Mouse (Mus musculus) cerebellum, postnatal 36 days (tissue): ENCODE measurements around the gene Slco4c1.
A peak's percentile ranks its signal among the peaks of the same experiment; 100 is the strongest.

Source experiments
- DNase-seq, 2 experiments: peaks; one replicate each; pipeline ENCODE4 v3.0.0; 2021 to 2022; ENCODE audit warnings: mixed read lengths in 2 of 2

Gene Slco4c1

DNA sequence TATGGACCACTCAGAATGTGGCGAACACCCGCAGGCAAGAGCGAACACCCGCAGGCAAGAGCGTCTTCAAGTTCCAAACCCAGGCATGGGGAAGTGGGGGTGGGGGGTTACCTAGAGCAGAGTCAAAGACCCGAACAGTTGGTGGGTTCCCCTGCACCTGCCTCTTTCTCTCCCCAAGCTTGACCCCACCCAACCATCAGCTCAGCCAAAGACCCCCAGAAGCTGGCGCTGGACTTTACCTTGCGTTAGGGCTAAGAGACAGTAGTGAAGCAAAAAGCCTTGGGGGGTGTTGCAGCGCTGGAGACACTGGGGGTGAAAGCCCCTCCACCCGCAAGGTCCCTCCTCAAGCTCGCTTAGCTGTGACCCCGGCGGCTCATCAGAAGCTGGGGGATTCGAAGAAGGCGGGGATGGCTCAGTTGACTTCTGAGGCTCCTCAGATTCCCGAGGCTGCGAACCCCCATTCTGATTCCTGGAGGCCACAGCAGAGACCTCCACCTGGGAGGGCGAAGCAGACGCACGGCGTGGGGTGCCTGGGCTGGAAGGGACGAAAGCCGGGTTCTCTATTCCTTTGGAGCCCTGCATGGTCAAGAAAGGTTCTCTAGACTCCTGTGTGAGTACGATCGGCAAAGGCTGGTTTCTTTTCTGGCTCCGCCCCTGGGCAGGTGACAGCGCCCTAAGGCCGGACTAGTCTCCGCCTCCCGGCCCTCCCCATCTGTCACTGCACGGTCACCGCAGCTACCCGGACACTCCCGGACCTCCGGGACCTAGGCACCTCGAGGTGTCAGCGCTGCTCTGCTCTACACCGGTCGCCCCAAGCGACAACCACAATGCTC, at the start of gene Slco4c1:
Gene Slco4c1 (minus strand): TSS at position 644 of the 833 bp plus-strand sequence.
- DNase-seq, result peak; percentile 52 to 55

- no peak for DNase-seq
Measured at GRCm38 (mm10) chr1:96917333-96917732, 45.4 kb upstream of the Slco4c1 start.

- DNase-seq, result no peak
Measured at GRCm38 (mm10) chr1:96883788-96884187, 11.8 kb upstream of the Slco4c1 start.

GRCm38 (mm10) chr1:96878572-96878971, 6.6 kb upstream of the Slco4c1 start:
- no peak for DNase-seq

- DNase-seq, result no peak
Measured at GRCm38 (mm10) chr1:96876076-96876475, 4.1 kb upstream of the Slco4c1 start.

DNA sequence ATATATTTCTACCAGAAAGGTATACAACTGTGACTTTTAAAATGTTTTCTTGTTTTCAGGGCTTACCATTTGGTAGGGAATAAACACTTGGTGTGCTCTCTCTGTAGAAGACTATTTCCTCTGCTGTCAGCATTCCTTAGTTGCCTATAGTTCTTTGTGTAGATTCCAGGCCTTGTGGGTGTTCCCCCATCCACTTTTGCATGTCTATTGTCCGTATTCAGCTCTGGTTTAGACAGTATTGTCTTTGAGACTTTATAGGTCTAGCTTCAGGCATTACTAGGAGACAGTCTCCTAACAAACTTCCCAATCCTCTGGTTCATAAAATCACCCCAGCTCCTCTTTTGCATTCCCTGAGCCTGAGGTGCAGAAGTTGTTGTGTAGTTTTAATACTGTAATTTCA, 2.7 kb upstream of the Slco4c1 start:
- DNase-seq, result no peak

GRCm38 (mm10) chr1:96872361-96872693, 356 bp upstream of the Slco4c1 start:
- DNase-seq, result no peak

DNA sequence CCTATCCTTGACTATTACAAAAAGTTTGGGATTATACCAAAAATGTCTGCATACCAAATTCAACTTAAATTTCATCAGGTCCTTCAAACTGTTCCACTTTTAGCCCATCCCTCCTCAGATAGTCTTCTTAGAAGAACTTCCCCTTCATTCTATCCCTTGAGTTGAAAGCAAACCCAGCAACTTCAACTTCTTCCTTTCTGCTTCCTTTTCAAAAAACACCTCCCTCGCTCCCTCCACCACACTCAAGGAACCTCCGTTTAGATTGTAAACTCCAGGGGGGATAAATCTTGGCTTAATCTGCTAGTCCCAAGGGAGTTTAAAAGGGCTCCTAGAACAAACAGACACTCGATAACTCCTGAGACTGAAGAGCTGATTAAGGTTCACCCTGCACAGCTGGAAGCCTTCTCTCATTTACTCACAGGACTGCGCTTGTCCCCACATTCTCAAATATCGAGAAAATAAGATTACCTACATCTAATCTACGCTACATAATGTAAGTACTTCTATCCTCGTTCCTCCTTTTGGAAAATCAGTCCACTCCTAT, 1.1 kb downstream of the Slco4c1 start:
- DNase-seq, result no peak

DNA sequence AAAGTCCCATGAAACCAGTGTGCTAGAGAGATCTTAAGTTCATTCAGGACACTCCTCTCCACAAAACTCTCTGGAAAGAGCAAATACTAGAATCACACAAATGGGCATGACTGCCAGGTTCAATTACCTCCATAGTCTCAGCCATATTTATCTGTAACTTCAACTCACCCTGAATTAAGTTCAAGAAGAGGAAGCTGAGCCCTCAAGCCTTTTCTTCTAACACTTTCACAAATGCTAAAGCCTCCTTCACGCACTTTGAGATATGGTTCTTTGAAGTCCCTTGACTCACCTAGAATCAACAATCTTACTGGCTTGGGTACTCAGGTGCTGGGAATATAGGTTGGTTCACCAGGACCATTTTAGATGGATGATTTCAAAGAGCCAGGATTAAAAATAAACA, 3.2 kb downstream of the Slco4c1 start:
- no peak for DNase-seq

DNA sequence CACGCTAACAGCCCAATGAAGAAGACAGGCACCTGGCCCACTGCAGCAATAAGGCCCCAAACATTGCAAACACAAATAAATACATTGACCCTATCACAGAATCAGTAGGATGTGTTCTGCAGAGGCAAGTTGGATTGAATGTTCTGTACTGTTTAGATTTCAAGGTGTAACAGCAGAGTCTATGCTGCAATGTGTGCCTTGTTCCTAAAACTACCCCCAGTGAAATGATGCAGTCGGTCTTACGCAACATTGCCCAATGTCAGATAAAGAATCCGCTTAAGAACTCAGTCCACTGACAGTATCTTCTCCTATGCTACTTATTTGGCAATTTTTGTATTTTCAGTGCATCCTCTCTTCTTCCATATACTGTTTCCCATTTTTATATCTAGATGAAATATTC, 6.0 kb downstream of the Slco4c1 start:
- no peak for DNase-seq

- DNase-seq, result no peak
Measured at GRCm38 (mm10) chr1:96864120-96864519, 7.9 kb downstream of the Slco4c1 start.

DNA sequence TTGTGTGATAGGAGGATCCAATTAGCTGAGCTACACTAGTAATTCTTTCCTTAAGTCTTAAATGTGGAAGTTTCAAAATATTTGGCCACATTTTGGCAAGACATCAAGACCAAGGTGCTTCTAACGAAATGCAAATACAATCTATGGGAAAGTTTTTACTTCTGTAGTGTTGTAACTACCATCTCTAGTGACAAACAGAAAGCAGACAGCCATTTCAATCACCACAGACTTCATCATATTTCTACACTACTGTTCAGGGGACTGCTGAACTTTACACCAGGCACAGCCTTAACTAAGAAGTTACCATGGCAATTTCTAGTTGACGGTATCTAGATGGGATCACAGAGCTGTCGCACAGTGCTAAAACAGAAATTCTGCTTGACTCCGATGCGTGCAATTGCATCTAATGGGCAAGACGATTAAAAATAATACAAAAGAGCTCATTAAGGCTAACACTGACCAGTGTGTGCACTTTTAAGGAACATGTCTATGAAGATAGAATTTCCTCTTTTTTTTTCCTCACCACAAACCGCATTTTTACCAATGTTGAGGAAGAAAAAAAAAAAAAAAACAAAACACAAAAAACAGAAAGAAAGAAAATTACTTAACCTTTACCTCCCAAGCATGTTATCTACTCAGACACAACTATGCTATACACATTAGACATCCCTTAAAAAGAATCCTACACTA, 11.8 kb downstream of the Slco4c1 start:
- DNase-seq, result no peak

- no peak for DNase-seq
Measured at GRCm38 (mm10) chr1:96853541-96853940, 18.4 kb downstream of the Slco4c1 start.

DNA sequence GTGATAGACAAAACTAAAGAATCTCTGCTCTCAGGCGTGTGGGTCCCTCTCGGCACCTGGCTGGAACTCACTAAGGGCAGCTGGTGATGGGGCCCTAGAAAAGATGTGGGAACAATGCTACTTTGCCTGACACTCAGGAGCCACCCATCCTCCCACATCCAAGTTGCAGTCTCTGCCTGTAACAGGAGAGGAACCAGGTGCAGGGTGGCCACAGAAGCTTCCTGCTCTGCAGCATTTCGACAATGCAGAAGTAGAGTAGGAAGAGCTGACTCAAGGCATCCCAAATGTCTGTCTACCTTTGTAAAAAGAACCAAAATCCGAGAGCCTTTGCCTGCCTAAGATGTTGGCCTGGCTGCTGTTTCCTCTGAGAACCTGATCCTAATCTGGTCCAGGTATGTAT, 22.9 kb downstream of the Slco4c1 start:
- no peak for DNase-seq

DNA sequence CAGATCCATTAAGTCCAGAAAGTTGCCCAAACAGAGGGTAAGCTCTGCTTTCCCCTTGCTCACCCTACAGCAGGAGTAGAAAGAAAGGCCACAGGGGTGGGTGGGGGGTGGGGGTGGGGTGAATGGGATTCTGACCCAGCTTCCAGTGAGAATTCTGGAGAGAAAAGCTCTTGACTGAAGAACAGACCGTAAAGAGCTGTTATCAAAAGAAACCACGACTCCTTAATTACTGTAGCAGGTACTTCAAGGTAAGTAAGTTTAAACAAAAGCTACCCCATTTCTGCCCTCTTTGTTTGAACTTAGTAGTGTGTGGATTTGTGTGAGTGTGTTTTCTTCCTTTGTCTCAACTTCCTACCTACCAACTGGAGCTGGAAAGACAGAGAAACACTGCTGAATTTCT, 23.4 kb downstream of the Slco4c1 start:
- no peak for DNase-seq

DNA sequence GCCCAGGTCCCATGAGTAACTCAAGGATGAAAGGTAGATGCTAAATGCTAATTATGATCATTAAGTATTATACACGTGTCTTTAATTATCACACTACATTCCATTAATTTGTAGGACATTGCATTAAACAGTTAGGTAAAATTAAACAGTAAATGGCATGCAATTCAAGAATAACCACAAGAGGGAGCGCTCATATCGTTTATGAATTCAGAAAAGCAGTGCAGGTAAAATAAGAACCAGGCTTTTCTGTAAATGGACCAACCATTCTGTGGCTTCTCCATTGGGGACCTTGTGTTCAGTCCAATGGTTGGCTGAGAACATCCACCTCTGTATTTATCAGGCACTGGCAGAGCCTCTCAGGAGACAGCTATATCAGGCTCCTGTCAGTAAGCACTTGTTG, 25.2 kb downstream of the Slco4c1 start:
- DNase-seq, result peak in 1 of 2 experiments; percentile 5

GRCm38 (mm10) chr1:96805287-96805727, 66.7 kb downstream of the Slco4c1 start:
- no peak for DNase-seq

DNA sequence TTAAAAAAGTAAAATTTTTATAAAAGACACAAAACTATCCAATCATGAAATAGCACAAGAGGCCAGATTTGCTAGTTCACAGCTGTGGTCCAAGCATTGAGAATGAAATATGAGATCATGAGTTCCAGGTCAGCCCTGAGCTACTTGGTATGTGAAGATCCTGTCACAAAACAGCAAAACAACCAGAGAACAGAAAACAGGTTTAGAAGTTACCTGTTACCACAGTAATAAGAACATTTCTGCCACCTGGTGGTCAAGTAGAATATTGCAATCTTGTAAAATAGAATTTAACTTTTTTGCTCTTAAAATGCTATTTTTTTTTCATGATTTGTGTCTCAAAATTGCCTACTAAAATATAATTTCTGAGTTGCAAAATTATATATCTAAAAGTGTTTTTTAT, 70.4 kb downstream of the Slco4c1 start:
- DNase-seq, result no peak

DNA sequence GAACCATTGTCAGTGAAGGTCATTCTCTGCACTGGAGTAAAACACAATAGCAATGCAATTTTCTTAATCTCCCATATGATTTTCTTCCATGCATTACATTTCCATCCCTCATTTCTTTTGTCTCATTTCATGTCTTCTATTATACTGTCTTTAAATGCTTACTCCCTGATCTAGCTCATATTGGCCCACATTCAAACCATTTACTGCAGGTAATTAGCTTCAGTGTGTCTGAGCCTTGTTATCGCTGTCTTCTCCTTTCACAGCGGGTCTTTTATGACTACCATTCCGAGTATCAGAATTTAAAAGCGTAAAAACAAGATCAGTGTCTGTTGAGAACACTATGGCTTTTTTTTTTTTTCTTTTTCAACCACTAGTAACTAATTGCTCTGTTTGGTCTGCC, 77.3 kb downstream of the Slco4c1 start:
- no peak for DNase-seq

- DNase-seq, result no peak
Measured at GRCm38 (mm10) chr1:96794290-96794689, 77.7 kb downstream of the Slco4c1 start.

GRCm38 (mm10) chr1:96789268-96789667, 82.7 kb downstream of the Slco4c1 start:
- no peak for DNase-seq

- DNase-seq, result no peak
Measured at GRCm38 (mm10) chr1:96774174-96774573, 97.8 kb downstream of the Slco4c1 start.

- DNase-seq, result no peak
Measured at GRCm38 (mm10) chr1:96773712-96774111, 98.3 kb downstream of the Slco4c1 start.

DNA sequence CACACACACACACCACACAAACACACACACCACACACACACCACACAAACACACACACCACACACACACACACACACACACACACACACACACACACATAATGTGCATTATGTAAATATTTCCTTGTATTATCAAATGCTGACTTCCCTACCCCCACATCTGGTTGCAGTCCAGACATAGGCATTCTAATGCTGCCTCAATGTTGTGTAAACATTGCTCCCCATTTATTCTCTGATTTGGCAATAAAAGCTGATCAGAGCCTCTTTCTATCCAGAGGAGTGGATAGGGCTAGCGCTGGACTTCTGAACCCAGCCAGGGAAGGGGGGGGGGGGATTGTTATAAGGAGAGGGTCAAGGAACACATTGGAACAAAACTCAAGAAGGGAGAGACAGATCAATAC, 101.7 kb downstream of the Slco4c1 start:
- no peak for DNase-seq
